Mouse (Mus musculus) lung, adult 2 months (tissue): Measurements from ENCODE around the gene Ddost. TPM values are rescaled to one million over a fixed set of nuclear protein-coding genes. Genes with fewer than 3 reads are reported as not detected.

Experiments
- DNase-seq: peaks from one replicate; pipeline ENCODE4 v3.0.0; 2022
- H3K4me1 ChIP-seq: fragments of 200-500 bp; 2 replicates; pipeline ENCODE4 v1.6.1; 2011; ENCODE audit warnings: low read length; ENCODE audit not compliant: control insufficient read depth, insufficient read depth
- H3K4me3 ChIP-seq: fragments of 200-500 bp; replicated peaks from 2 replicates; pipeline ENCODE3; 2011; ENCODE audit warnings: low read depth, mild to moderate bottlenecking, control low read depth, low read length; ENCODE audit errors: extremely low read depth
- CTCF ChIP-seq: fragments of 200-500 bp; IDR thresholded peaks from 2 replicates; pipeline ENCODE4 v1.5.1; 2011; ENCODE audit warnings: mild to moderate bottlenecking, low read length, control low read depth; ENCODE audit not compliant: insufficient read depth
- POLR2A ChIP-seq: fragments of 200-500 bp; IDR thresholded peaks from 2 replicates; pipeline ENCODE4 v1.6.1; 2011; ENCODE audit warnings: low read depth, mild to moderate bottlenecking, control low read depth, low read length, borderline replicate concordance; ENCODE audit errors: extremely low read depth
- WGBS: fragments of 180-500 bp; shearing (Covaris S2); methylation state at CpG from one replicate; pipeline ENCODE4 v1.1.7; 2018; 5-methylcytosine and 5-hydroxymethylcytosine counted together
- polyA plus RNA-seq: library from polyadenylated mRNA; depleted of rRNA; stranded (reverse); fragments of >200 nt; gene quantifications from 2 replicates; pipeline ENCODE4 v1.2.3, GENCODE M21; 2012; rRNA removed

Gene Ddost
- polyA plus RNA-seq: 194 and 198 TPM in 2 replicates

DNA sequence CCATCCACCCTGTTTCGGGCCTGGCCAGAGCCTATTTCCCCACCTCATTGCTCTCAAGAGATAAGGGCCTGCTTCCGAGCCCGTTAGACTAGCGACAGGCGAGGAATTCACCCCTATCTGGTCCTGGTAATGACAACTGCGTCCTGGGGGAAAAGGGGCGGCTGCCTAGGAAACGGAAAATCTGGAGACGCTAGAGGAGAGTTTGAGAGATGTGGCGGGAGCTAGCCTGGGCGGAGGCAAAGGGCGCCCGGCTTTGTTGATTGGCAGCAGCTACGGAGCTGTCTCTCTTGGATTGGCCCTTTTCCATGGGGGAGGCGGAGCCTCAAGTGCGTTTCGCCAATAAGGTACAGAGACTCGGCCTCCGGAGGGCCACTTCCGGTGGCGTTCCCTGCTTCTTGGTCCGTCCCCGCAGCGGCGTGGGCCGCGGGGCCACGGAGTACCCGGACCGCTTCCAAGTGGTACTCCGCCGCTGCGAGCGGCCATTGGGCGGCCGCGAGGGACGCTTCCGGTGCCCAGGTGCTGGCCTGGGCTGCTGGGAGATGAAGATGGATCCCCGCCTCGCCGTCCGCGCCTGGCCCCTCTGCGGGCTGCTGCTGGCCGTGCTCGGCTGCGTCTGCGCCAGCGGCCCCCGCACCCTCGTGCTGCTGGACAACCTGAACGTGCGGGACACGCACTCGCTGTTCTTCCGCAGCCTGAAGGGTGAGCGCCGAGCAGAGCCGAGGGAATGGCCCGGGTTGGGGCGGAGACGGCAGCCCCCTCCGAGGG, at the start of gene Ddost:
TSS of gene Ddost (plus strand) at position 391 of the 765 bp plus-strand sequence.
- Histone ChIP-seq H3K4me3 (peak within 1 kb of the TSS; percentile 88), H3K4me1 (peaks cover 2% of the 10 kb centered on the region; the same call in 1 of the 2 replicates)
- peak; percentile 93 for DNase-seq
- WGBS: under 1% methylated on average over 64 of the region's 64 CpGs
- TF ChIP-seq CTCF (no peak), POLR2A (0 out of 2 replicates have a peak, but pooled peaks have one; percentile 53)

DNA sequence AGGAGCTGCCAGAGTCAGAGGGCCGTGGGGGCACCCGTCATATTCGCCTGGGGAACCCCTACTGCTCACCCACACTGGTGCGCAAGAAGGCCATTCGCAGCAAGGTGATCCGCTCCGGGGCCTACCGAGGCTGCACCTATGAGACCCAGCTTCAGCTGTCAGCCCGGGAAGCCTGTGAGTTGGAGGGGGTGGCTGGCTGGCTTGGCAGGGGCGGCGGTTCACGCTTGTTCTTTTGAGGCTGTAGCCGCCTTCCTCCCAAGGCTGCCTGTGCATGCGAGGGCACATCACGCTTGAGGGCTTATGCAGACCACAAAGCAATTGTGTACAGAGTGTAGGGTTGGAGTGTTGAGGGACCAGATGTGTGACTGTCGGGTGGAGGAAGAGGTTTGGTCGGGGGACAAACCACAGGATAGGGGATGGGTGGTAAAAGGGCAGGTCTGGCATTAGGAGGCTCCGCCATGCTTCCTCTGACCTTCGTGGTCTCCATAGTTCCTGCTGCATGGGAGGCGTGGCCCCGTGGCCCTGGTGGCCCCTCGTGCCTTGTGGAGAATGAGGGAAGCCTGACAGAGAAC, 47.3 kb upstream of the Ddost start:
- no peak for TF ChIP-seq POLR2A
- no peak for TF ChIP-seq CTCF
- no peaks in the 10 kb centered on the region for H3K4me1 ChIP-seq
- WGBS: 72% methylated on average over 22 of the region's 22 CpGs
- no peak for DNase-seq
- H3K4me3 ChIP-seq: no peak overlapping the region

GRCm38 (mm10) chr4:138258663-138259062, 45.9 kb upstream of the Ddost start:
- no peak for DNase-seq
- TF ChIP-seq POLR2A (no peak), CTCF (no peak)
- 83% methylated on average over 7 of the region's 7 CpGs for WGBS
- Histone ChIP-seq H3K4me1 (no peaks in the 10 kb centered on the region), H3K4me3 (no peak overlapping the region)

- Histone ChIP-seq H3K4me1 (no peaks in the 10 kb centered on the region), H3K4me3 (no peak overlapping the region)
- no peak for DNase-seq
- no peak for TF ChIP-seq POLR2A
- TF ChIP-seq CTCF: no peak
- 66% methylated on average over 5 of the region's 5 CpGs for WGBS
Measured at GRCm38 (mm10) chr4:138259482-138259881, 45.0 kb upstream of the Ddost start.

- WGBS: under 1% methylated on average over 78 of the region's 78 CpGs
- Histone ChIP-seq H3K4me3 (peak overlapping the region; percentile 50), H3K4me1 (no peaks in the 10 kb centered on the region)
- peak; percentile 89 for DNase-seq
- TF ChIP-seq POLR2A: no peak
- 0 out of 2 replicates have a peak, but pooled peaks have one; percentile 4 for TF ChIP-seq CTCF
Measured at GRCm38 (mm10) chr4:138261843-138262681, 42.5 kb upstream of the Ddost start.

DNA sequence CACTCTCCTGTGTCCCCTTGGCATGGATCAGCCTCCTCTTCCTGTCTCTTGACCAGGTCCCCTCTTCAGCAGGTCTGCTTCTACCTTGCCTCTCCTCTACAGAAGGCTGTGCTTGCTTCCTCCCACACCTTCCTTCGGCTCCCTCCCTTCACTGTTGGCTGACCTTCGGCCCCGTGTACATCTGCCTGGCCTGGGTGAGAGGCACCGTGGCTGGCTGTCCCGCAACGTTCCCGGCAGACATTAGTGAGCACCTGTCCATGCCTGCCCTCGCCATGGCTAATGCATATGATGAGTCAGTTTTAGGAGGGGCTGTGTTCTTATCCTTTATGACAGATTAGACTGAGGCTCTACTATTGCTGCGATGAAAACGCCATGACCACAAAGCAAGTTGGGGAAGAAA, 36.7 kb upstream of the Ddost start:
- TF ChIP-seq CTCF: no peak
- no peak for TF ChIP-seq POLR2A
- WGBS: 81% methylated on average over 10 of the region's 10 CpGs
- no peak for DNase-seq
- Histone ChIP-seq H3K4me3 (no peak overlapping the region), H3K4me1 (no peaks in the 10 kb centered on the region)

GRCm38 (mm10) chr4:138272011-138272997, 32.2 kb upstream of the Ddost start:
- DNase-seq: no peak
- WGBS: 47% methylated on average over 14 of the region's 14 CpGs
- no peak overlapping the region for H3K4me3 ChIP-seq
- TF ChIP-seq CTCF (no peak), POLR2A (no peak)
- H3K4me1 ChIP-seq: no peaks in the 10 kb centered on the region

GRCm38 (mm10) chr4:138278346-138278745, 26.2 kb upstream of the Ddost start:
- no peaks in the 10 kb centered on the region for H3K4me1 ChIP-seq
- H3K4me3 ChIP-seq: no peak overlapping the region
- 67% methylated on average over 7 of the region's 7 CpGs for WGBS
- no peak for TF ChIP-seq POLR2A
- no peak for TF ChIP-seq CTCF
- DNase-seq: no peak
